Mouse (Mus musculus) spleen, adult 2 months (tissue): Measurements from ENCODE around the gene Ccdc87.

Experiments
- CTCF ChIP-seq: fragments of 200-500 bp; IDR thresholded peaks from 2 replicates; pipeline ENCODE4 v1.5.1; 2011; ENCODE audit warnings: mild to moderate bottlenecking, inconsistent platforms; ENCODE audit not compliant: insufficient read depth, insufficient read length, insufficient replicate concordance; ENCODE audit errors: extremely low read depth
- POLR2A ChIP-seq: fragments of 200-500 bp; IDR thresholded peaks from 2 replicates; pipeline ENCODE4 v1.6.1; 2011; ENCODE audit warnings: low read depth, low read length, inconsistent platforms

DNA sequence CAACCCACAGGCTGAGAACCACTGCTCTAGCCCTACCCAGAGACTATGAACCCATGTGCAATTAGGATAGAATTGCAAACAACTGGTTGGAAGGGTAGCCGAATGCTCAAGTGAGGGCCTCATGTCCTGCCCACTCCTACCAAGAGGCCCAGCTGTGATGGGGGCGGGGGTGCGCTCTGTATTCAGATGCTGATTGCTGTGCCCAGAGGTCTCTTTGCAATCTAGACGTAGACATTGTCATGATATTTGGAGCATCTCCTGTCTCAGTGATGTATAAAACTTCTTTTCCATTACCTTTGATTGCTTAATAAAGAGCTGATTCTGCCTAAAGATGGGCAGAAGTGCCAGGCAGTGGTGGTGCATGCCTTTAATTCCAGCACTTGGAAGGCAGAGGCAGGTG, 10.6 kb downstream of the Ccdc87 start:
- TF ChIP-seq POLR2A (no peak), CTCF (no peak)
